Mouse (Mus musculus) cerebellum, postnatal 4 days (tissue): ENCODE data around the gene Tango6.
"Not testable (repeated sequence)": the region's sequence is repeated elsewhere in the genome, so short reads cannot be mapped to it uniquely, and the experiment has no call there.

Source experiments
- DNase-seq, 2 experiments: peaks; one replicate each; pipeline ENCODE4 v3.0.0; 2022; ENCODE audit warnings: low spot score in 2 of 2, mixed read lengths in 1 of 2

The Tango6 gene

GRCm38 (mm10) chr8:106871931-106872371 lies 189.1 kb downstream of the Tango6 start:
- peak in 1 of 2 experiments; percentile 53 for DNase-seq

GRCm38 (mm10) chr8:106872454-106873034 lies 189.7 kb downstream of the Tango6 start:
- no peak for DNase-seq

- no peak for DNase-seq
These were observed 197.3 kb downstream of the Tango6 start for GRCm38 (mm10) chr8:106880121-106880707.

- DNase-seq, result not testable (repeated sequence)
These were observed 201.2 kb downstream of the Tango6 start for GRCm38 (mm10) chr8:106884094-106884493.

GRCm38 (mm10) chr8:106884826-106885400 lies 202.0 kb downstream of the Tango6 start:
- DNase-seq, result not testable (repeated sequence)

- DNase-seq, result peak; percentile 76
These were observed 204.7 kb downstream of the Tango6 start for GRCm38 (mm10) chr8:106887336-106888189.

GRCm38 (mm10) chr8:106888803-106889202 lies 205.9 kb downstream of the Tango6 start:
- no peak for DNase-seq

- DNase-seq, result peak in 1 of 2 experiments; percentile 21
These were observed 209.4 kb downstream of the Tango6 start for GRCm38 (mm10) chr8:106892210-106892805.

GRCm38 (mm10) chr8:106892806-106893451 lies 210.1 kb downstream of the Tango6 start:
- peak; percentile 39 to 65 for DNase-seq

- DNase-seq, result peak; percentile 59 to 87
These were observed 210.8 kb downstream of the Tango6 start, which contains the start of gene Utp4 for GRCm38 (mm10) chr8:106893481-106894156. Utp4 (plus strand) TSS chr8:106893636.

GRCm38 (mm10) chr8:106899473-106899872 lies 216.6 kb downstream of the Tango6 start:
- no peak for DNase-seq
